Mouse (Mus musculus) liver, embryonic 14.5 days (tissue): ENCODE data around the gene Aurka.

Source experiments
- CTCF ChIP-seq: IDR thresholded peaks from 2 replicates; pipeline ENCODE4 v1.5.1; 2016; ENCODE audit warnings: antibody characterized with exemption, low read depth, control low read depth
- EP300 ChIP-seq: IDR thresholded peaks from 2 replicates; pipeline ENCODE4 v1.6.1; 2016; ENCODE audit warnings: antibody characterized with exemption, low read depth

DNA sequence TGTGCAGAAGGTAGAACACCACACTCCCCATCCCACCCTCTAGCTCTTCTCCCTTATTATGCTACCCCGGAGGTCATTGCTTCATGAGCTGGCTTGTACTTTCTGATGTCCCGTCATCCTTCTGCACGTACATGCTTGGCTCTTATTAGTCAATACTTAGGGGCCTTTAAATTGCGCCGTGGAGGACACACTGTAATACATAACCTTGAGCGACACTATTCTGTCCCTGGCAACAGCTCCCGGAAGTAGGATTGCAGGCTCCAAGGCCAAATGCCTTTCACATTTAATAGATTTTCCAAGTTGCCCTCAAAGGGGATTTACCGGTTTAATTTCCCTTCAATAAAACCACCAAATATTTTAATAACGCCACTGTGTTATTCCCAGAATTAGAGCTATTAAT is 58.6 kb downstream of the Aurka start:
- no peak for TF ChIP-seq CTCF
- TF ChIP-seq EP300, result no peak
